Mouse (Mus musculus): ENCODE measurements around the gene Lpar2. TPM values are rescaled to one million over a fixed set of nuclear protein-coding genes. Genes with fewer than 3 reads are reported as not detected.
A peak's percentile ranks its signal among the peaks of the same experiment; 100 is the strongest.

Gene Lpar2
- polyA plus RNA-seq, 1 experiment, result 0.12 TPM

GRCm38 (mm10) chr8:69789731-69790130, 32.5 kb upstream of the Lpar2 start:
- H3K36me3 ChIP-seq (ENCODE audit: control insufficient read depth, insufficient read depth), result peaks cover under 1% of the 10 kb centered on the region
- H3K4me3 ChIP-seq, result peak overlapping the region; percentile 71
- H3K27me3 ChIP-seq (ENCODE audit: control insufficient read depth, insufficient read depth, insufficient read length), result no peaks in the 10 kb centered on the region
- peak overlapping the region; percentile 77 for H3K4me2 ChIP-seq (ENCODE audit: low read depth)
- TF ChIP-seq MYOG (IDR thresholded peaks at IDR 0.05; ENCODE audit: control insufficient read depth in 1 of 3, insufficient read depth in 1 of 3, insufficient read length in 2 of 3, low read depth in 2 of 3) (no peak), USF1 (IDR thresholded peaks at IDR 0.05; ENCODE audit: low read depth) (no peak), TCF3 (IDR thresholded peaks at IDR 0.05; ENCODE audit: insufficient read length, low read depth) (no peak), SRF (IDR thresholded peaks at IDR 0.05; ENCODE audit: control insufficient read depth, insufficient read length, low read depth) (no peak), MYOD1 (IDR thresholded peaks at IDR 0.05; ENCODE audit: control insufficient read depth in 1 of 3, insufficient read length in 2 of 3, low read depth in 2 of 3) (no peak), MAX (IDR thresholded peaks at IDR 0.05; ENCODE audit: low read depth) (no peak), CEBPB (IDR thresholded peaks at IDR 0.05; ENCODE audit: insufficient read depth, poor library complexity, severe bottlenecking) (no peak), TCF12 (IDR thresholded peaks at IDR 0.05; ENCODE audit: insufficient read depth, poor library complexity, severe bottlenecking) (no peak), POLR2AphosphoS2 (IDR thresholded peaks at IDR 0.05; ENCODE audit: insufficient read length, low read depth) (no peak), REST (IDR thresholded peaks at IDR 0.05; ENCODE audit: insufficient read depth, insufficient read length) (no peak), POLR2A (IDR thresholded peaks at IDR 0.05; ENCODE audit: insufficient read length, low read depth) (no peak), E2F4 (IDR thresholded peaks at IDR 0.05; ENCODE audit: insufficient read depth) (no peak)
- H3K79me2 ChIP-seq (ENCODE audit: control insufficient read depth, insufficient read depth), result peaks cover 35% of the 10 kb centered on the region
- no peak overlapping the region for H3ac ChIP-seq (ENCODE audit: control insufficient read depth, insufficient read length)

- peaks cover 6% of the 10 kb centered on the region for H3K36me3 ChIP-seq (ENCODE audit: control insufficient read depth, insufficient read depth)
- H3ac ChIP-seq (ENCODE audit: control insufficient read depth, insufficient read length), result peak overlapping the region; percentile 71
- peak overlapping the region; percentile 71 for H3K4me3 ChIP-seq
- peaks cover 35% of the 10 kb centered on the region for H3K79me2 ChIP-seq (ENCODE audit: control insufficient read depth, insufficient read depth)
- H3K4me2 ChIP-seq (ENCODE audit: low read depth), result peak overlapping the region; percentile 77
- H3K27me3 ChIP-seq (ENCODE audit: control insufficient read depth, insufficient read depth, insufficient read length), result no peaks in the 10 kb centered on the region
- TF ChIP-seq E2F4 (IDR thresholded peaks at IDR 0.05; ENCODE audit: insufficient read depth) (no peak), MYOD1 (IDR thresholded peaks at IDR 0.05; ENCODE audit: control insufficient read depth in 1 of 3, insufficient read length in 2 of 3, low read depth in 2 of 3) (no peak), CEBPB (IDR thresholded peaks at IDR 0.05; ENCODE audit: insufficient read depth, poor library complexity, severe bottlenecking) (no peak), TCF12 (IDR thresholded peaks at IDR 0.05; ENCODE audit: insufficient read depth, poor library complexity, severe bottlenecking) (no peak), MYOG (IDR thresholded peaks at IDR 0.05; ENCODE audit: control insufficient read depth in 1 of 3, insufficient read depth in 1 of 3, insufficient read length in 2 of 3, low read depth in 2 of 3) (no peak), TCF3 (IDR thresholded peaks at IDR 0.05; ENCODE audit: insufficient read length, low read depth) (no peak), MAX (IDR thresholded peaks at IDR 0.05; ENCODE audit: low read depth) (no peak)
Measured at GRCm38 (mm10) chr8:69790364-69790763, 31.9 kb upstream of the Lpar2 start.

- TF ChIP-seq POLR2AphosphoS2 (IDR thresholded peaks at IDR 0.05; ENCODE audit: insufficient read length, low read depth) (peak; percentile 84), MAX (IDR thresholded peaks at IDR 0.05; ENCODE audit: low read depth) (no peak), TCF3 (IDR thresholded peaks at IDR 0.05; ENCODE audit: insufficient read length, low read depth) (no peak), POLR2A (IDR thresholded peaks at IDR 0.05; ENCODE audit: insufficient read length, low read depth) (peak; percentile 93), CEBPB (IDR thresholded peaks at IDR 0.05; ENCODE audit: insufficient read depth, poor library complexity, severe bottlenecking) (no peak), E2F4 (IDR thresholded peaks at IDR 0.05; ENCODE audit: insufficient read depth) (no peak), MYOG (IDR thresholded peaks at IDR 0.05; ENCODE audit: control insufficient read depth in 1 of 3, insufficient read depth in 1 of 3, insufficient read length in 2 of 3, low read depth in 2 of 3) (no peak), USF1 (IDR thresholded peaks at IDR 0.05; ENCODE audit: low read depth) (no peak), MYOD1 (IDR thresholded peaks at IDR 0.05; ENCODE audit: control insufficient read depth in 1 of 3, insufficient read length in 2 of 3, low read depth in 2 of 3) (no peak), REST (IDR thresholded peaks at IDR 0.05; ENCODE audit: insufficient read depth, insufficient read length) (no peak)
- no peaks in the 10 kb centered on the region for H3K27me3 ChIP-seq (ENCODE audit: control insufficient read depth, insufficient read depth, insufficient read length)
- peak within 1 kb of the TSS; percentile 71 for H3K4me3 ChIP-seq
- peak within 1 kb of the TSS; percentile 71 for H3ac ChIP-seq (ENCODE audit: control insufficient read depth, insufficient read length)
- H3K79me2 ChIP-seq (ENCODE audit: control insufficient read depth, insufficient read depth), result peaks cover 35% of the 10 kb centered on the region
- H3K36me3 ChIP-seq (ENCODE audit: control insufficient read depth, insufficient read depth), result peaks cover 7% of the 10 kb centered on the region
- peak within 1 kb of the TSS; percentile 82 for H3K4me2 ChIP-seq (ENCODE audit: low read depth)
Measured at GRCm38 (mm10) chr8:69790773-69791367, 31.4 kb upstream of the Lpar2 start, which contains the start of the genes Atp13a1 and Zfp866. Atp13a1 (plus strand) TSS chr8:69791163. Zfp866 (minus strand) TSS chr8:69791178.

- H3K36me3 ChIP-seq (ENCODE audit: control insufficient read depth, insufficient read depth), result peaks cover 13% of the 10 kb centered on the region
- peak overlapping the region; percentile 71 for H3K4me3 ChIP-seq
- H3ac ChIP-seq (ENCODE audit: control insufficient read depth, insufficient read length), result peak overlapping the region; percentile 71
- H3K27me3 ChIP-seq (ENCODE audit: control insufficient read depth, insufficient read depth, insufficient read length), result no peaks in the 10 kb centered on the region
- peak overlapping the region; percentile 82 for H3K4me2 ChIP-seq (ENCODE audit: low read depth)
- H3K79me2 ChIP-seq (ENCODE audit: control insufficient read depth, insufficient read depth), result peaks cover 35% of the 10 kb centered on the region
- TF ChIP-seq SRF (IDR thresholded peaks at IDR 0.05; ENCODE audit: control insufficient read depth, insufficient read length, low read depth) (no peak), POLR2A (IDR thresholded peaks at IDR 0.05; ENCODE audit: insufficient read length, low read depth) (no peak), MYOG (IDR thresholded peaks at IDR 0.05; ENCODE audit: control insufficient read depth in 1 of 3, insufficient read depth in 1 of 3, insufficient read length in 2 of 3, low read depth in 2 of 3) (peak in 1 of 3 experiments; percentile 7)
Measured at GRCm38 (mm10) chr8:69791415-69792068, 30.7 kb upstream of the Lpar2 start.
